Mouse (Mus musculus): ENCODE data around the gene Tex2. TPM values are rescaled to one million over a fixed set of nuclear protein-coding genes. Genes with fewer than 3 reads are reported as not detected.

The Tex2 gene
- total and polyA plus RNA-seq, 3 experiments: 1.6 to 20.0 (median 7.7) TPM

DNA sequence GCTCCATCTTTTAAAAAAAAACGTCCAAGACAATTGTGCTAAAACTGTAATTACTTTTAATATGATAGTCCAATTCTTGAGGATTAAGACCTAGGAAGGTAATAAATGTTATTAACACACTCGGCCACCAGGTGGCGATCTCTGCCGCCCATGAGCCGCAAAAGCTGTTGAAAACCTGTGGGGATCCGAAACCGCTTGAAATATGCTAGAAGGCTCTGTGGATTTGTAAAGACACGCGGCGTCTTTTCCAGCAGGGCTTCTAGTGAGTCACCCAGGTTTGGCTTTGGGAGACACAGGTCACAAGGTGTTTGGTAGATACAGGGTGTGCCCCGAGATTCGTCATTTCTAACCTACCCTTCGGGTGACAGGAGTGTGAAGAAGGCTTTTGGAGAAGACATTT, 35.1 kb upstream of the Tex2 start:
- no peak for TF ChIP-seq TAL1 (conservative IDR thresholded peaks at IDR 0.05; ENCODE audit: low read depth, low read length)
- TF ChIP-seq CTCF (IDR thresholded peaks at IDR 0.05; ENCODE audit: low read depth, low read length): peak; percentile 36; the same call in 1 of the 2 replicates
- no peaks in the 10 kb centered on the region for H3K4me1 ChIP-seq (ENCODE audit: insufficient read depth, low read depth, low read length)
- peak; percentile 32 for DNase-seq (ENCODE audit: low spot score)
- H3K4me3 ChIP-seq (ENCODE audit: low read depth, low read length): no peak overlapping the region
- H3K9me3 ChIP-seq (replicated peaks): no peaks in the 10 kb centered on the region
- H3K36me3 ChIP-seq (replicated peaks): no peaks in the 10 kb centered on the region
- peaks cover 3% of the 10 kb centered on the region for H3K27me3 ChIP-seq (ENCODE audit: insufficient read depth, low read length)
- ATAC-seq (ENCODE audit: extremely low read depth, insufficient number of reproducible peaks, low FRiP score, poor library complexity, severe bottlenecking): no peak; the same call in 1 of the 2 replicates

DNA sequence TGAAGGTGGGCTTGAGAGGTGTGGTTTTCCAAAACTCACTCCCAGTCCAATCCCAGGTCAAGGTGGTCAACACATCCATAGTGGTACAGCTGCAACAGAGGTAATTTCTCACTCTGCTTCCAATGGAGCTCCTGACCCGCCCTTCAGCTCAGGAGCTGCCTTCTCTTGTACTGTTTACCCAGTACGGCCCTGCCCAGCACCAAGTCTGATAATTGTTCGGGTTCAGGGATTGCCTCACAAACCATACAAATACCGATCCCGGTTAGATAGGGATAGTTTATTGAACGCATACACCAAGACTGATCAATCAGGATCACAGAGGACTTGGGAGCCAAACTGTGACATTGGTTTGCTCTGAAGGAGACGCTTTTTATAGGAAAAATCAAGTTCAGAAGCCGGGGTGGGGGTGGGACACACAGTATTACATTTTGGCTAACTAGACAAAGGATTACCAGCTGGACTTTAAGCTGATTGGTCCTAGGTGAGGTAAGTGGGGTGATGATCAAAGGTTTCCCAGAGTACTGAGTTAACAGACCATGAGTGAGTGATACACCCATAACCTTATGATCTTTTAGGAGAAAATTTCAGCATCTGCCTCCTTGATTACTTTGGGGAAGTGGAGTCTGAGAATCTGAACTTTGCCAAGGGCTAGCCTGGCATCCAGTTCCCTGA, 29.9 kb upstream of the Tex2 start:
- no peaks in the 10 kb centered on the region for H3K36me3 ChIP-seq (replicated peaks)
- no peaks in the 10 kb centered on the region for H3K4me1 ChIP-seq (ENCODE audit: insufficient read depth, low read depth, low read length)
- peaks cover 4% of the 10 kb centered on the region for H3K27me3 ChIP-seq (ENCODE audit: insufficient read depth, low read length)
- H3K9me3 ChIP-seq (replicated peaks): no peaks in the 10 kb centered on the region
- DNase-seq (ENCODE audit: low spot score) (no peak), ATAC-seq (ENCODE audit: extremely low read depth, insufficient number of reproducible peaks, low FRiP score, poor library complexity, severe bottlenecking) (no peak)
- no peak overlapping the region for H3K4me3 ChIP-seq (ENCODE audit: low read depth, low read length)
- no peak for TF ChIP-seq POLR2AphosphoS5 (IDR thresholded peaks at IDR 0.05; ENCODE audit: insufficient replicate concordance, low read depth, low read length)

GRCm38 (mm10) chr11:106641580-106641979, 28.4 kb upstream of the Tex2 start:
- no peak for ATAC-seq (ENCODE audit: extremely low read depth, insufficient number of reproducible peaks, low FRiP score, poor library complexity, severe bottlenecking)
- H3K36me3 ChIP-seq (replicated peaks): no peaks in the 10 kb centered on the region
- no peak for TF ChIP-seq POLR2AphosphoS5 (IDR thresholded peaks at IDR 0.05; ENCODE audit: insufficient replicate concordance, low read depth, low read length)
- no peak for TF ChIP-seq GATA1 (IDR thresholded peaks at IDR 0.05; ENCODE audit: borderline replicate concordance, low read length)
- TF ChIP-seq CTCF (IDR thresholded peaks at IDR 0.05; ENCODE audit: low read depth, low read length): no peak
- TF ChIP-seq TAL1 (conservative IDR thresholded peaks at IDR 0.05; ENCODE audit: low read depth, low read length): no peak
- no peak for TF ChIP-seq GATA2 (IDR thresholded peaks at IDR 0.05; ENCODE audit: borderline replicate concordance, low read depth, low read length)
- H3K4me3 ChIP-seq (ENCODE audit: low read depth, low read length): no peak overlapping the region
- H3K9me3 ChIP-seq (replicated peaks): no peaks in the 10 kb centered on the region
- H3K27me3 ChIP-seq (ENCODE audit: insufficient read depth, low read length): peaks cover 7% of the 10 kb centered on the region
- H3K4me1 ChIP-seq (ENCODE audit: insufficient read depth, low read depth, low read length): no peaks in the 10 kb centered on the region
- no peak for DNase-seq (ENCODE audit: low spot score)

GRCm38 (mm10) chr11:106640059-106640458, 26.8 kb upstream of the Tex2 start:
- TF ChIP-seq GATA2 (IDR thresholded peaks at IDR 0.05; ENCODE audit: borderline replicate concordance, low read depth, low read length) (no peak), POLR2AphosphoS5 (IDR thresholded peaks at IDR 0.05; ENCODE audit: insufficient replicate concordance, low read depth, low read length) (no peak), GATA1 (IDR thresholded peaks at IDR 0.05; ENCODE audit: borderline replicate concordance, low read length) (no peak), CTCF (IDR thresholded peaks at IDR 0.05; ENCODE audit: low read depth, low read length) (no peak), TAL1 (conservative IDR thresholded peaks at IDR 0.05; ENCODE audit: low read depth, low read length) (no peak)
- ATAC-seq (ENCODE audit: extremely low read depth, insufficient number of reproducible peaks, low FRiP score, poor library complexity, severe bottlenecking) (no peak), DNase-seq (ENCODE audit: low spot score) (no peak)
- H3K36me3 ChIP-seq (replicated peaks): no peaks in the 10 kb centered on the region
- H3K4me3 ChIP-seq (ENCODE audit: low read depth, low read length): no peak overlapping the region
- H3K9me3 ChIP-seq (replicated peaks): no peaks in the 10 kb centered on the region
- H3K27me3 ChIP-seq (ENCODE audit: insufficient read depth, low read length): peaks cover 7% of the 10 kb centered on the region
- H3K4me1 ChIP-seq (ENCODE audit: insufficient read depth, low read depth, low read length): no peaks in the 10 kb centered on the region

GRCm38 (mm10) chr11:106639356-106639692, 26.1 kb upstream of the Tex2 start:
- H3K4me1 ChIP-seq (ENCODE audit: insufficient read depth, low read depth, low read length): no peaks in the 10 kb centered on the region
- peaks cover 10% of the 10 kb centered on the region for H3K27me3 ChIP-seq (ENCODE audit: insufficient read depth, low read length)
- H3K4me3 ChIP-seq (ENCODE audit: low read depth, low read length): no peak overlapping the region
- no peak for ATAC-seq (ENCODE audit: extremely low read depth, insufficient number of reproducible peaks, low FRiP score, poor library complexity, severe bottlenecking)
- DNase-seq (ENCODE audit: low spot score): no peak
- no peaks in the 10 kb centered on the region for H3K36me3 ChIP-seq (replicated peaks)
- TF ChIP-seq GATA2 (IDR thresholded peaks at IDR 0.05; ENCODE audit: borderline replicate concordance, low read depth, low read length) (no peak), CTCF (IDR thresholded peaks at IDR 0.05; ENCODE audit: low read depth, low read length) (no peak), POLR2AphosphoS5 (IDR thresholded peaks at IDR 0.05; ENCODE audit: insufficient replicate concordance, low read depth, low read length) (no peak), GATA1 (IDR thresholded peaks at IDR 0.05; ENCODE audit: borderline replicate concordance, low read length) (no peak), TAL1 (conservative IDR thresholded peaks at IDR 0.05; ENCODE audit: low read depth, low read length) (no peak)
- H3K9me3 ChIP-seq (replicated peaks): no peaks in the 10 kb centered on the region

DNA sequence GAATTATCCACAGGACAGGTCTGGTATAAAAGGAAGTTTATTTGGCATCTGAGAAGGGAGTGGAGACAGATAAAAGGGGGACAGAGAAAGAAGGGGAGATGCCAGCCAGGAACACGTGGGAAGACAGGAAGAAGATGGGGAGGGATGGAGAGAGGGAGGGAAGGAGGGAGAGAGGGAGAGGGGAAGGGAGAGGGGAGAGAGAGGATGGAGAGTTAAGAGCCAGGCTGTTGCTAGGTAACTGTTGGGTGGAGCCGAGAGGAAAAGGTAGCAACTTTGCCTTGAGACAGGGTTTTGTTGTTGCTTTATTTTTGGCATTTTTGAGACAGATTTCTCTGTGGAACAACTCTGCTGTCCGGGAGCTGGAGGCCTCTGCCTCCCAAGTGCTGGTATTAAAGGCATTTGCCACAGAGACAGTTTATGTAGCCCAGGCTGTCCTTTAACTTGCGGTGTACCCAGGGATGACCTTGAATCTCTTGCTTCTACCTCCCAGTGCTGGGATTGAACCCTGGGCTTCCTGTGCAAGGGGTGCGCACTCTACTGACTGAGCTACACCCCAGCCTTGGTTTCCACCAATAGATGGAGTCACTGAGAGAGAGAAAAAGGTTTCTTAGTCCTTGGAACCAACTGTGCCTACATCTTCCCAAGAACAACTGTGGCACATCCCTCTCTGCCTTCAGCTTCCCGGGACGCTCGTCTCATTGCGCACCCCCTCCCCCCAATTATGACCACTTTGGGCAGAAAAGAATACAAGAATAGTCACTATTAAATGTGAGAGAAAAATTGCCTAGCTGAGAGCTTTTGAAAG, 25.5 kb upstream of the Tex2 start:
- TF ChIP-seq GATA1 (IDR thresholded peaks at IDR 0.05; ENCODE audit: borderline replicate concordance, low read length) (no peak), GATA2 (IDR thresholded peaks at IDR 0.05; ENCODE audit: borderline replicate concordance, low read depth, low read length) (no peak), CTCF (IDR thresholded peaks at IDR 0.05; ENCODE audit: low read depth, low read length) (no peak), POLR2AphosphoS5 (IDR thresholded peaks at IDR 0.05; ENCODE audit: insufficient replicate concordance, low read depth, low read length) (no peak), TAL1 (conservative IDR thresholded peaks at IDR 0.05; ENCODE audit: low read depth, low read length) (no peak)
- H3K4me1 ChIP-seq (ENCODE audit: insufficient read depth, low read depth, low read length): no peaks in the 10 kb centered on the region
- H3K4me3 ChIP-seq (ENCODE audit: low read depth, low read length): no peak overlapping the region
- ATAC-seq (ENCODE audit: extremely low read depth, insufficient number of reproducible peaks, low FRiP score, poor library complexity, severe bottlenecking): no peak
- DNase-seq (ENCODE audit: low spot score): no peak
- H3K27me3 ChIP-seq (ENCODE audit: insufficient read depth, low read length): peaks cover 11% of the 10 kb centered on the region
- H3K9me3 ChIP-seq (replicated peaks): no peaks in the 10 kb centered on the region
- no peaks in the 10 kb centered on the region for H3K36me3 ChIP-seq (replicated peaks)

Data from G1E (cell line).